Mouse (Mus musculus): ENCODE measurements around the gene Camk2n2. TPM values are rescaled to one million over a fixed set of nuclear protein-coding genes. Genes with fewer than 3 reads are reported as not detected.
A peak's percentile ranks its signal among the peaks of the same experiment; 100 is the strongest.

Gene Camk2n2
- total RNA-seq, 2 experiments from 2014 or later, result 151 to 168 TPM

GRCm38 (mm10) chr16:20619541-20620398 is 1.3 kb downstream of the Camk2n2 start:
- intact Hi-C loops (cut with DNase I), result no loop called here
- DNase-seq (ENCODE audit: low spot score in 2 of 2), result no peak

GRCm38 (mm10) chr16:20611357-20612227 is 9.5 kb downstream of the Camk2n2 start, which contains the start of the genes Eef1akmt4, Gm49333 and Alg3:
Gene Eef1akmt4 (plus strand): TSS chr16:20611593.
Gene Gm49333 (plus strand): TSS chr16:20611610.
Gene Alg3 (minus strand): TSS chr16:20611735.
- intact Hi-C loops (cut with DNase I), result loop anchor here (2.0 to 5.0 kb wide), 2 partner anchors 39 to 114 kb away; partner anchors contain the start of genes Eif2b5 and Psmd2

GRCm38 (mm10) chr16:20610501-20611356 is 10.4 kb downstream of the Camk2n2 start:
- intact Hi-C loops (cut with DNase I), result loop anchor here (2.0 to 5.0 kb wide), 2 partner anchors 40 to 113 kb away; partner anchors contain the start of genes Eif2b5 and Psmd2
- peak; percentile 79 to 80 for DNase-seq (ENCODE audit: low spot score in 2 of 2)

More at GRCm38 (mm10) chr16:20611357-20612227, 9.5 kb downstream of the Camk2n2 start, which contains the start of the genes Eef1akmt4, Gm49333 and Alg3:
- DNase-seq (ENCODE audit: low spot score in 2 of 2), result peak; percentile 74 to 83

GRCm38 (mm10) chr16:20604705-20605104 is 16.4 kb downstream of the Camk2n2 start:
- intact Hi-C loops (cut with DNase I), result no loop called here
- no peak for DNase-seq (ENCODE audit: low spot score in 2 of 2)

- peak in 1 of 2 experiments; percentile 8 for DNase-seq (ENCODE audit: low spot score in 2 of 2)
- intact Hi-C loops (cut with DNase I), result no loop called here
These were observed 20.6 kb downstream of the Camk2n2 start for GRCm38 (mm10) chr16:20600511-20600910.

- no peak for DNase-seq (ENCODE audit: low spot score in 2 of 2)
- intact Hi-C loops (cut with DNase I), result no loop called here
These were observed 24.2 kb downstream of the Camk2n2 start for GRCm38 (mm10) chr16:20596687-20597441.

- intact Hi-C loops (cut with DNase I), result no loop called here
- DNase-seq (ENCODE audit: low spot score in 2 of 2), result no peak
These were observed 25.4 kb downstream of the Camk2n2 start for GRCm38 (mm10) chr16:20595737-20596136.

GRCm38 (mm10) chr16:20595060-20595673 is 25.9 kb downstream of the Camk2n2 start:
- DNase-seq (ENCODE audit: low spot score in 2 of 2), result no peak
- intact Hi-C loops (cut with DNase I), result no loop called here

GRCm38 (mm10) chr16:20591076-20591705 is 29.9 kb downstream of the Camk2n2 start:
- no peak for DNase-seq (ENCODE audit: low spot score in 2 of 2)
- intact Hi-C loops (cut with DNase I), result no loop called here

- no peak for DNase-seq (ENCODE audit: low spot score in 2 of 2)
- intact Hi-C loops (cut with DNase I), result no loop called here
These were observed 30.4 kb downstream of the Camk2n2 start for GRCm38 (mm10) chr16:20590680-20591038.

GRCm38 (mm10) chr16:20589939-20590679 is 31.0 kb downstream of the Camk2n2 start:
- intact Hi-C loops (cut with DNase I), result no loop called here

GRCm38 (mm10) chr16:20589366-20589938 is 31.6 kb downstream of the Camk2n2 start, which contains the start of gene Vwa5b2:
Gene Vwa5b2 (plus strand): TSS chr16:20589471.
- DNase-seq (ENCODE audit: low spot score in 2 of 2), result peak; percentile 38 to 73
- intact Hi-C loops (cut with DNase I), result no loop called here

More at GRCm38 (mm10) chr16:20589939-20590679, 31.0 kb downstream of the Camk2n2 start:
- DNase-seq (ENCODE audit: low spot score in 2 of 2), result peak; percentile 65 to 70
